Comparison of ENCODE assay signal across 25 mouse cellular contexts in the genomic region with DNA sequence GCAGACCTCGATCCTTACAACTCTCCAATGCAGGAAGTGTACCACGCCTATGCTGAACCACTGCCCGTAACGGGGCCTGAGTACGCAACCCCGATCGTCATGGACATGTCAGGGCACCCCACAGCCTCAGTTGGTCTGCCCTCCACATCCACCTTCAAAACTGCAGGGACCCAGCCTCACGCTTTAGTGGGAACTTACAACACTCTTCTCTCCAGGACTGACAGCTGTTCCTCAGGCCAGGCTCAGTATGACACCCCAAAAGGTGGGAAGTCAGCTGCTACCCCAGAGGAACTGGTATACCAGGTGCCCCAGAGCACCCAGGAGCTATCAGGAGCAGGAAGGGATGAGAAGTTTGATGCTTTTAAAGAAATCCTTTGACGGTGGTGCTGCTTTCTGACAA. TPM values are rescaled to one million over a fixed set of nuclear protein-coding genes. Genes with fewer than 3 reads are reported as not detected.
A peak's percentile ranks its signal among the peaks of the same experiment; 100 is the strongest.
DNase-seq lines count a peak whose midpoint lies in the region; ATAC-seq and TF ChIP-seq lines count a peak whose summit lies in the region.
"Had no signal": no experiment of that assay in that cellular context is flagged by ENCODE, and none has a peak within 500 bp of the region (broad histone marks: within the 10 kb centered on the region; RNA-seq: fewer than 3 reads in every experiment).

No protein-coding gene starts in this region.

- H3K4me1 ChIP-seq in heart, embryonic 12.5 days (replicated peaks) = peaks cover 13% of the 10 kb centered on the region
- peaks cover 2% of the 10 kb centered on the region; the same call in 1 of the 2 replicates for H3K4me1 ChIP-seq in liver, embryonic 11.5 days (replicated peaks; ENCODE audit: control insufficient read depth, insufficient read depth, low read length)
- H3K4me1 ChIP-seq in liver, postnatal 0 days (ENCODE audit: insufficient read depth) = peaks cover 1% of the 10 kb centered on the region
- peaks cover 15% of the 10 kb centered on the region for H3K4me1 ChIP-seq in liver, embryonic 15.5 days (replicated peaks)
- H3K4me1 ChIP-seq in kidney, embryonic 15.5 days = no peaks in the 10 kb centered on the region
- H3K4me1 ChIP-seq: embryonic facial prominence, embryonic 13.5 days; embryonic facial prominence, embryonic 15.5 days; forebrain, embryonic 10.5 days; forebrain, embryonic 12.5 days had no signal

- peak; percentile 91 for DNase-seq in heart, adult 11 months
- DNase-seq in liver, embryonic 11.5 days (ENCODE audit: low spot score) = no peak
- DNase-seq in liver, postnatal 0 days = no peak
- DNase-seq in liver = no peak
- DNase-seq: adrenal gland, adult 2 months; adrenal gland, postnatal 10 days; adrenal gland, postnatal 25 days; B cell, adult 2 months; cerebellum, adult 11 months; cerebellum, adult 18-20 months; cerebellum, adult 8-10 months; cerebellum, adult 9-11 months; cerebellum, postnatal 14 days; cerebellum, postnatal 36 days; embryo, embryonic 11 days had no signal

- H3K27me3 ChIP-seq in heart, embryonic 12.5 days (replicated peaks) = no peaks in the 10 kb centered on the region
- H3K27me3 ChIP-seq in liver, embryonic 11.5 days (replicated peaks; ENCODE audit: control insufficient read depth, insufficient read depth, low read length) = no peaks in the 10 kb centered on the region
- no peaks in the 10 kb centered on the region for H3K27me3 ChIP-seq in liver, postnatal 0 days (ENCODE audit: insufficient read depth, low read length)
- H3K27me3 ChIP-seq in liver, embryonic 15.5 days = no peaks in the 10 kb centered on the region
- H3K27me3 ChIP-seq in kidney, embryonic 15.5 days = no peaks in the 10 kb centered on the region
- H3K27me3 ChIP-seq: embryonic facial prominence, embryonic 13.5 days; embryonic facial prominence, embryonic 15.5 days; forebrain, embryonic 12.5 days had no signal

- H3K36me3 ChIP-seq in heart, embryonic 12.5 days = peaks cover 77% of the 10 kb centered on the region
- H3K36me3 ChIP-seq in liver, embryonic 11.5 days (ENCODE audit: control insufficient read depth, insufficient read depth, low read length) = peaks cover 15% of the 10 kb centered on the region; the same call in 1 of the 2 replicates
- peaks cover 21% of the 10 kb centered on the region for H3K36me3 ChIP-seq in liver, postnatal 0 days (replicated peaks; ENCODE audit: insufficient read depth, low read length)
- peaks cover 40% of the 10 kb centered on the region for H3K36me3 ChIP-seq in liver, embryonic 15.5 days (replicated peaks)
- peaks cover 86% of the 10 kb centered on the region for H3K36me3 ChIP-seq in kidney, embryonic 15.5 days

- H3K4me2 ChIP-seq in heart, embryonic 12.5 days = no peak overlapping the region
- H3K4me2 ChIP-seq in liver, embryonic 11.5 days = no peak overlapping the region
- H3K4me2 ChIP-seq in liver, postnatal 0 days (ENCODE audit: low read depth, low read length) = no peak overlapping the region
- H3K4me2 ChIP-seq in liver, embryonic 15.5 days = no peak overlapping the region
- H3K4me2 ChIP-seq in kidney, embryonic 15.5 days = no peak overlapping the region
- H3K4me2 ChIP-seq: embryonic facial prominence, embryonic 13.5 days; embryonic facial prominence, embryonic 15.5 days; forebrain, embryonic 12.5 days had no signal

- ATAC-seq in heart, embryonic 12.5 days (ENCODE audit: insufficient number of reproducible peaks, low FRiP score) = no peak
- peak; percentile 5; the same call in 1 of the 2 replicates for ATAC-seq in liver, embryonic 11.5 days (replicated peaks; ENCODE audit: low FRiP score)
- ATAC-seq in liver, postnatal 0 days = no peak
- ATAC-seq in liver, embryonic 15.5 days (ENCODE audit: insufficient read depth) = no peak
- ATAC-seq in kidney, embryonic 15.5 days (replicated peaks; ENCODE audit: low FRiP score) = no peak
- ATAC-seq: CD4-positive, CD25-positive, alpha-beta regulatory T cell, adult 4 months; forebrain, embryonic 14.5 days had no signal

- TF ChIP-seq EP300 in liver, postnatal 0 days (IDR thresholded peaks at IDR 0.05; ENCODE audit: low read depth) = no peak

- H3K9me3 ChIP-seq in heart, embryonic 12.5 days (replicated peaks) = no peaks in the 10 kb centered on the region
- no peaks in the 10 kb centered on the region for H3K9me3 ChIP-seq in liver, embryonic 11.5 days (ENCODE audit: control insufficient read depth, low read length)
- no peaks in the 10 kb centered on the region for H3K9me3 ChIP-seq in liver, postnatal 0 days (ENCODE audit: low read length)
- no peaks in the 10 kb centered on the region for H3K9me3 ChIP-seq in liver, embryonic 15.5 days (replicated peaks)
- H3K9me3 ChIP-seq in kidney, embryonic 15.5 days (replicated peaks) = no peaks in the 10 kb centered on the region
- H3K9me3 ChIP-seq: embryonic facial prominence, embryonic 13.5 days; embryonic facial prominence, embryonic 15.5 days; forebrain, embryonic 10.5 days; forebrain, embryonic 12.5 days had no signal

- 80% methylated on average over 9 of the region's 9 CpGs for WGBS in heart, embryonic 12.5 days
- WGBS in liver, embryonic 11.5 days = 80% methylated on average over 9 of the region's 9 CpGs
- 74% methylated on average over 9 of the region's 9 CpGs for WGBS in liver, postnatal 0 days (ENCODE audit: insufficient replicate concordance)
- 64% methylated on average over 9 of the region's 9 CpGs for WGBS in liver, embryonic 15.5 days (ENCODE audit: insufficient replicate concordance)
- WGBS in kidney, embryonic 15.5 days = 88% methylated on average over 9 of the region's 9 CpGs

- H3K9ac ChIP-seq in heart, embryonic 12.5 days = no peak overlapping the region
- H3K9ac ChIP-seq in liver, embryonic 11.5 days (ENCODE audit: low read depth, low read length) = no peak overlapping the region
- H3K9ac ChIP-seq in liver, postnatal 0 days (replicated peaks) = no peak overlapping the region
- H3K9ac ChIP-seq in liver, embryonic 15.5 days = no peak overlapping the region
- no peak overlapping the region for H3K9ac ChIP-seq in kidney, embryonic 15.5 days
- H3K9ac ChIP-seq: embryonic facial prominence, embryonic 13.5 days; embryonic facial prominence, embryonic 15.5 days; forebrain, embryonic 12.5 days had no signal

- H3K4me3 ChIP-seq in heart, embryonic 12.5 days = no peak overlapping the region
- H3K4me3 ChIP-seq in liver, embryonic 11.5 days (ENCODE audit: low read depth, low read length) = no peak overlapping the region
- no peak overlapping the region for H3K4me3 ChIP-seq in liver, postnatal 0 days (ENCODE audit: low read depth, low read length)
- no peak overlapping the region for H3K4me3 ChIP-seq in liver, embryonic 15.5 days (replicated peaks)
- H3K4me3 ChIP-seq in kidney, embryonic 15.5 days (replicated peaks) = no peak overlapping the region
- H3K4me3 ChIP-seq: embryonic facial prominence, embryonic 13.5 days; embryonic facial prominence, embryonic 15.5 days; erythroblast, embryonic 14.5 days; forebrain, embryonic 10.5 days; forebrain, embryonic 12.5 days had no signal

- H3K27ac ChIP-seq in heart, embryonic 12.5 days (ENCODE audit: poor library complexity, severe bottlenecking) = no peak overlapping the region
- no peak overlapping the region for H3K27ac ChIP-seq in liver, embryonic 11.5 days (ENCODE audit: low read depth, low read length)
- no peak overlapping the region for H3K27ac ChIP-seq in liver, postnatal 0 days (ENCODE audit: low read depth)
- 0 out of 2 replicates have a peak overlapping the region, but pooled peaks have one; percentile 21 for H3K27ac ChIP-seq in liver, embryonic 15.5 days (replicated peaks)
- no peak overlapping the region for H3K27ac ChIP-seq in kidney, embryonic 15.5 days
- H3K27ac ChIP-seq: embryonic facial prominence, embryonic 13.5 days; embryonic facial prominence, embryonic 15.5 days; forebrain, embryonic 10.5 days; forebrain, embryonic 12.5 days had no signal

- no peak for TF ChIP-seq CTCF in liver, postnatal 0 days (IDR thresholded peaks at IDR 0.05; ENCODE audit: low read depth)

RNA-seq across cellular contexts. Expression of gene Dcbld2, which starts 57.2 kb away (rescaled TPM):
- polyA plus RNA-seq in heart, embryonic 12.5 days (2016; fragmentation: Nextera tagmentation; extraction: Ambion mirVana) = 16.1 and 18.5 TPM in 2 replicates
- polyA plus RNA-seq in liver, embryonic 11.5 days (2014; fragmentation: Nextera tagmentation; extraction: Ambion mirVana) = 9.1 and 9.4 TPM in 2 replicates
- 0.31 and 0.64 TPM in 2 replicates for polyA plus RNA-seq in liver, postnatal 0 days (2015; fragmentation: Nextera tagmentation; extraction: Ambion mirVana)
- polyA plus RNA-seq in liver, embryonic 15.5 days (2015; fragmentation: Nextera tagmentation; extraction: Ambion mirVana) = 0.76 and 1.2 TPM in 2 replicates
- polyA plus RNA-seq in kidney, embryonic 15.5 days (2015; fragmentation: Nextera tagmentation; extraction: Ambion mirVana) = 4.0 and 4.8 TPM in 2 replicates

RNA-seq across cellular contexts. Expression of gene St3gal6, which starts 58.6 kb away (rescaled TPM):
- polyA plus RNA-seq in heart, embryonic 12.5 days (2016; fragmentation: Nextera tagmentation; extraction: Ambion mirVana) = 15.9 and 18.2 TPM in 2 replicates
- 66.0 and 67.9 TPM in 2 replicates for polyA plus RNA-seq in liver, embryonic 11.5 days (2014; fragmentation: Nextera tagmentation; extraction: Ambion mirVana)
- 11.8 and 16.8 TPM in 2 replicates for polyA plus RNA-seq in liver, postnatal 0 days (2015; fragmentation: Nextera tagmentation; extraction: Ambion mirVana)
- polyA plus RNA-seq in liver, embryonic 15.5 days (2015; fragmentation: Nextera tagmentation; extraction: Ambion mirVana) = 25.7 and 26.7 TPM in 2 replicates
- 71.9 and 75.2 TPM in 2 replicates for polyA plus RNA-seq in kidney, embryonic 15.5 days (2015; fragmentation: Nextera tagmentation; extraction: Ambion mirVana)
